Mouse (Mus musculus) stomach, embryonic 14.5 days (tissue): ENCODE results near the gene Cped1. TPM values are rescaled to one million over a fixed set of nuclear protein-coding genes. Genes with fewer than 3 reads are reported as not detected.

Experiments
- ATAC-seq: fragments of 200-750 bp; cut with Nextera tagmentation; 2 replicates; pipeline ENCODE4 v1.8.0; 2017; ENCODE audit warnings: low read depth, moderate TSS enrichment; ENCODE audit not compliant: insufficient number of reproducible peaks, insufficient read depth, low FRiP score
- H3K27ac ChIP-seq: fragments of 300-500 bp; sonication (generic); 2 replicates; pipeline ENCODE4 v1.5.1; 2014; ENCODE audit warnings: mild to moderate bottlenecking, low read length, moderate library complexity, mixed read lengths
- H3K27me3 ChIP-seq: fragments of 300-500 bp; sonication (generic); 2 replicates; pipeline ENCODE4 v1.6.1; 2014; ENCODE audit warnings: low read length, control low read depth, mixed read lengths; ENCODE audit not compliant: control insufficient read depth, insufficient read depth
- H3K36me3 ChIP-seq: fragments of 300-500 bp; sonication (generic); 2 replicates; pipeline ENCODE4 v1.6.1; 2014; ENCODE audit warnings: mild to moderate bottlenecking, control low read depth, low read length, moderate library complexity, mixed read lengths; ENCODE audit not compliant: control insufficient read depth, insufficient read depth
- H3K4me1 ChIP-seq: fragments of 300-500 bp; sonication (generic); 2 replicates; pipeline ENCODE4 v1.6.1; 2014; ENCODE audit warnings: low read length, control low read depth, mixed read lengths; ENCODE audit not compliant: control insufficient read depth, insufficient read depth
- H3K4me2 ChIP-seq: fragments of 300-500 bp; sonication (generic); replicated peaks from 2 replicates; pipeline ENCODE4 v1.6.1; 2014; ENCODE audit warnings: low read depth, low read length, control low read depth
- H3K4me3 ChIP-seq: fragments of 300-500 bp; sonication (generic); 2 replicates; pipeline ENCODE4 v1.5.1; 2014; ENCODE audit warnings: low read depth, low read length, control low read depth
- H3K9ac ChIP-seq: fragments of 300-500 bp; sonication (generic); replicated peaks from 2 replicates; pipeline ENCODE4 v1.6.1; 2014; ENCODE audit warnings: low read depth, mild to moderate bottlenecking, control low read depth, low read length, moderate library complexity, mixed read lengths
- H3K9me3 ChIP-seq: fragments of 300-500 bp; sonication (generic); 2 replicates; pipeline ENCODE4 v1.6.1; 2016; ENCODE audit warnings: low read depth, low read length, control low read depth; ENCODE audit not compliant: control insufficient read depth
- WGBS: fragments of 180-500 bp; shearing (Covaris S2); extraction: QIAGEN DNeasy Blood & Tissue Kit; methylation state at CpG from one replicate; pipeline ENCODE4 v1.1.7; 2014; 5-methylcytosine and 5-hydroxymethylcytosine counted together
- polyA plus RNA-seq: library from polyadenylated mRNA; unstranded; fragments of >200 nt; fragmentation: Nextera tagmentation; extraction: Ambion mirVana; gene quantifications from 2 replicates; pipeline ENCODE4 v1.2.1, GENCODE M21; 2014

Cped1 gene
- 43.6 and 47.2 TPM in 2 replicates for polyA plus RNA-seq

- Histone ChIP-seq H3K27me3 (no peaks in the 10 kb centered on the region), H3K27ac (peak within 1 kb of the TSS; percentile 74), H3K36me3 (no peaks in the 10 kb centered on the region), H3K9ac (peak within 1 kb of the TSS; percentile 36), H3K4me3 (peak within 1 kb of the TSS; percentile 44), H3K4me1 (no peaks in the 10 kb centered on the region; the same call in 1 of the 2 replicates), H3K4me2 (peak within 1 kb of the TSS; percentile 75), H3K9me3 (no peaks in the 10 kb centered on the region)
- under 1% methylated on average over 38 of the region's 38 CpGs for WGBS
- peak; percentile 56 for ATAC-seq
Observed at GRCm38 (mm10) chr6:21985732-21986540, at the start of gene Cped1. Gene Cped1 (plus strand): TSS chr6:21985916.

- no peaks in the 10 kb centered on the region for H3K27me3 ChIP-seq
- H3K36me3 ChIP-seq = no peaks in the 10 kb centered on the region
- H3K9me3 ChIP-seq = no peaks in the 10 kb centered on the region
- no peak overlapping the region for H3K27ac ChIP-seq
- no peak overlapping the region for H3K4me3 ChIP-seq
- H3K4me2 ChIP-seq = no peak overlapping the region
- no peak overlapping the region for H3K9ac ChIP-seq
- 0 out of 2 replicates have a peak, but pooled peaks have one; percentile 33 for ATAC-seq
- no peaks in the 10 kb centered on the region for H3K4me1 ChIP-seq
- 71% methylated on average over 4 of the region's 4 CpGs for WGBS
Observed at GRCm38 (mm10) chr6:21937981-21938635, 47.6 kb upstream of the Cped1 start.

- peaks cover 4% of the 10 kb centered on the region; the same call in 1 of the 2 replicates for H3K4me1 ChIP-seq
- under 1% methylated on average over 35 of the region's 35 CpGs for WGBS
- peak; percentile 97 for ATAC-seq
- peak within 1 kb of the TSS; percentile 79 for H3K9ac ChIP-seq
- no peaks in the 10 kb centered on the region for H3K9me3 ChIP-seq
- peak within 1 kb of the TSS; percentile 98 for H3K27ac ChIP-seq
- H3K4me3 ChIP-seq = peak within 1 kb of the TSS; percentile 67
- peak within 1 kb of the TSS; percentile 52 for H3K4me2 ChIP-seq
- no peaks in the 10 kb centered on the region for H3K27me3 ChIP-seq
- peaks cover 9% of the 10 kb centered on the region for H3K36me3 ChIP-seq
Observed at GRCm38 (mm10) chr6:21949226-21949731, 36.4 kb upstream of the Cped1 start, which contains the start of gene Ing3. Gene Ing3 (plus strand): TSS chr6:21949571.

GRCm38 (mm10) chr6:21949771-21950448 lies 35.8 kb upstream of the Cped1 start:
- Histone ChIP-seq H3K27me3 (no peaks in the 10 kb centered on the region), H3K27ac (peak overlapping the region; percentile 98), H3K4me2 (peak overlapping the region; percentile 52), H3K9me3 (no peaks in the 10 kb centered on the region), H3K9ac (peak overlapping the region; percentile 79), H3K36me3 (peaks cover 15% of the 10 kb centered on the region), H3K4me3 (peak overlapping the region; percentile 67), H3K4me1 (peaks cover 4% of the 10 kb centered on the region; the same call in 1 of the 2 replicates)
- ATAC-seq = peak; percentile 94
- under 1% methylated on average over 55 of the region's 68 CpGs for WGBS

- H3K4me1 ChIP-seq = peaks cover 4% of the 10 kb centered on the region; the same call in 1 of the 2 replicates
- WGBS = 64% methylated on average over 2 of the region's 2 CpGs
- H3K9ac ChIP-seq = peak overlapping the region; percentile 79; the same call in 1 of the 2 replicates
Observed at GRCm38 (mm10) chr6:21950676-21951075, 35.0 kb upstream of the Cped1 start.

GRCm38 (mm10) chr6:21955468-21955867 lies 30.2 kb upstream of the Cped1 start:
- Histone ChIP-seq H3K36me3 (peaks cover 25% of the 10 kb centered on the region), H3K4me2 (no peak overlapping the region), H3K4me3 (no peak overlapping the region), H3K27ac (no peak overlapping the region), H3K9me3 (no peaks in the 10 kb centered on the region), H3K4me1 (peaks cover 4% of the 10 kb centered on the region; the same call in 1 of the 2 replicates), H3K9ac (no peak overlapping the region), H3K27me3 (no peaks in the 10 kb centered on the region)
- WGBS = 91% methylated on average over 4 of the region's 4 CpGs
- ATAC-seq = no peak

More at GRCm38 (mm10) chr6:21950676-21951075, 35.0 kb upstream of the Cped1 start:
- peak overlapping the region; percentile 67 for H3K4me3 ChIP-seq
- peak overlapping the region; percentile 52 for H3K4me2 ChIP-seq
- no peaks in the 10 kb centered on the region for H3K27me3 ChIP-seq
- H3K36me3 ChIP-seq = peaks cover 23% of the 10 kb centered on the region
- no peak for ATAC-seq
- H3K9me3 ChIP-seq = no peaks in the 10 kb centered on the region
- no peak overlapping the region for H3K27ac ChIP-seq

GRCm38 (mm10) chr6:21958922-21959321 lies 26.8 kb upstream of the Cped1 start:
- WGBS = 92% methylated on average over 4 of the region's 4 CpGs
- no peak for ATAC-seq
- no peaks in the 10 kb centered on the region for H3K9me3 ChIP-seq
- H3K27ac ChIP-seq = no peak overlapping the region
- H3K4me3 ChIP-seq = no peak overlapping the region
- H3K4me1 ChIP-seq = no peaks in the 10 kb centered on the region
- no peak overlapping the region for H3K9ac ChIP-seq
- H3K27me3 ChIP-seq = no peaks in the 10 kb centered on the region
- H3K4me2 ChIP-seq = no peak overlapping the region
- peaks cover 19% of the 10 kb centered on the region for H3K36me3 ChIP-seq

- H3K4me1 ChIP-seq = no peaks in the 10 kb centered on the region
- ATAC-seq = no peak
- H3K4me3 ChIP-seq = no peak overlapping the region
- H3K4me2 ChIP-seq = no peak overlapping the region
- WGBS = 93% methylated on average over 5 of the region's 5 CpGs
- H3K9ac ChIP-seq = no peak overlapping the region
- peaks cover 12% of the 10 kb centered on the region for H3K36me3 ChIP-seq
- no peaks in the 10 kb centered on the region for H3K9me3 ChIP-seq
- no peak overlapping the region for H3K27ac ChIP-seq
- no peaks in the 10 kb centered on the region for H3K27me3 ChIP-seq
Observed at GRCm38 (mm10) chr6:21959909-21960308, 25.8 kb upstream of the Cped1 start.
